Mouse (Mus musculus) liver, embryonic 13.5 days (tissue): Measurements from ENCODE around the gene Sept8. TPM values are rescaled to one million over a fixed set of nuclear protein-coding genes. Genes with fewer than 3 reads are reported as not detected.
A peak's percentile ranks its signal among the peaks of the same experiment; 100 is the strongest.

Experiments
- ATAC-seq: fragments of 200-750 bp; cut with Nextera tagmentation; 2 replicates; pipeline ENCODE4 v1.8.0; 2017; ENCODE audit warnings: low read depth, mild to moderate bottlenecking, moderate number of reproducible peaks, moderate library complexity
- DNase-seq: peaks from one replicate; pipeline ENCODE4 v3.0.0; 2022
- H3K27ac ChIP-seq: fragments of 300-500 bp; sonication (generic); 2 replicates; pipeline ENCODE4 v1.5.1; 2015; ENCODE audit warnings: moderate library complexity, mild to moderate bottlenecking, inconsistent platforms
- H3K27me3 ChIP-seq: fragments of 300-500 bp; sonication (generic); 2 replicates; pipeline ENCODE4 v1.6.1; 2015; ENCODE audit warnings: mild to moderate bottlenecking, inconsistent platforms
- H3K36me3 ChIP-seq: fragments of 300-500 bp; sonication (generic); 2 replicates; pipeline ENCODE4 v1.6.1; 2015; ENCODE audit warnings: mild to moderate bottlenecking, inconsistent platforms
- H3K4me1 ChIP-seq: fragments of 300-500 bp; sonication (generic); replicated peaks from 2 replicates; pipeline ENCODE4 v1.6.1; 2015; ENCODE audit warnings: inconsistent platforms
- H3K4me2 ChIP-seq: fragments of 300-500 bp; sonication (generic); 2 replicates; pipeline ENCODE4 v1.6.1; 2015; ENCODE audit warnings: inconsistent platforms, mild to moderate bottlenecking, moderate library complexity
- H3K4me3 ChIP-seq: fragments of 300-500 bp; sonication (generic); replicated peaks from 2 replicates; pipeline ENCODE4 v1.5.1; 2015; ENCODE audit warnings: mild to moderate bottlenecking, inconsistent platforms
- H3K9ac ChIP-seq: fragments of 300-500 bp; sonication (generic); 2 replicates; pipeline ENCODE4 v1.6.1; 2015; ENCODE audit warnings: mild to moderate bottlenecking, inconsistent platforms
- H3K9me3 ChIP-seq: fragments of 300-500 bp; sonication (generic); replicated peaks from 2 replicates; pipeline ENCODE4 v1.6.1; 2016; ENCODE audit warnings: inconsistent platforms
- WGBS: fragments of 180-500 bp; shearing (Covaris S2); methylation state at CpG from one replicate; pipeline ENCODE4 v1.1.7; 2015; ENCODE audit not compliant: insufficient replicate concordance; 5-methylcytosine and 5-hydroxymethylcytosine counted together
- polyA plus RNA-seq: library from polyadenylated mRNA; unstranded; fragments of >200 nt; fragmentation: Nextera tagmentation; extraction: Ambion mirVana; gene quantifications from 2 replicates; pipeline ENCODE4 v1.2.1, GENCODE M21; 2015

The Sept8 gene
- polyA plus RNA-seq, 1 experiment from 2014 or later = 21.9 TPM

GRCm38 (mm10) chr11:53588279-53588678 lies 69.2 kb downstream of the Sept8 start:
- Histone ChIP-seq H3K4me3 (no peak overlapping the region), H3K27me3 (no peaks in the 10 kb centered on the region), H3K27ac (no peak overlapping the region), H3K4me2 (no peak overlapping the region), H3K9me3 (no peaks in the 10 kb centered on the region), H3K9ac (no peak overlapping the region), H3K4me1 (peaks cover 8% of the 10 kb centered on the region), H3K36me3 (peaks cover 11% of the 10 kb centered on the region; the same call in 1 of the 2 replicates)
- ATAC-seq = no peak
- WGBS = 78% methylated on average over 8 of the region's 8 CpGs
- no peak for DNase-seq

GRCm38 (mm10) chr11:53590368-53590768 lies 71.3 kb downstream of the Sept8 start:
- peak overlapping the region; percentile 40 for H3K4me3 ChIP-seq
- ATAC-seq (no peak), DNase-seq (peak; percentile 65)
- 19% methylated on average over 15 of the region's 15 CpGs for WGBS
- H3K27me3 ChIP-seq = no peaks in the 10 kb centered on the region
- H3K27ac ChIP-seq = no peak overlapping the region
- H3K4me1 ChIP-seq = no peaks in the 10 kb centered on the region; the same call in none of the 2 replicates
- no peaks in the 10 kb centered on the region for H3K9me3 ChIP-seq
- peak overlapping the region; percentile 57 for H3K4me2 ChIP-seq
- peaks cover 5% of the 10 kb centered on the region; the same call in 1 of the 2 replicates for H3K36me3 ChIP-seq
- peak overlapping the region; percentile 23; the same call in 1 of the 2 replicates for H3K9ac ChIP-seq

GRCm38 (mm10) chr11:53591116-53591515 lies 72.1 kb downstream of the Sept8 start:
- no peak for ATAC-seq
- WGBS = 84% methylated on average over 5 of the region's 5 CpGs
- Histone ChIP-seq H3K27me3 (no peaks in the 10 kb centered on the region), H3K36me3 (peaks cover 5% of the 10 kb centered on the region; the same call in 1 of the 2 replicates), H3K9ac (no peak overlapping the region), H3K27ac (no peak overlapping the region), H3K9me3 (no peaks in the 10 kb centered on the region), H3K4me2 (no peak overlapping the region), H3K4me3 (no peak overlapping the region), H3K4me1 (no peaks in the 10 kb centered on the region; the same call in 1 of the 2 replicates)
- no peak for DNase-seq

Other genes starting within 250 kb of the Sept8 start
- gene Hspa4, start 218.8 kb upstream of the Sept8 start, polyA plus RNA-seq = 67.8 and 84.7 TPM in 2 replicates
- gene Zcchc10, start 194.6 kb upstream of the Sept8 start, polyA plus RNA-seq = 15.1 and 18.9 TPM in 2 replicates
- gene Aff4, start 168.4 kb upstream of the Sept8 start, polyA plus RNA-seq = 6.5 and 9.4 TPM in 2 replicates
- 11.3 and 13.8 TPM in 2 replicates for gene Leap2, start 96.1 kb upstream of the Sept8 start, polyA plus RNA-seq
- 611 and 667 TPM in 2 replicates for gene Uqcrq, start 88.4 kb upstream of the Sept8 start, polyA plus RNA-seq
- gene Gdf9, start 88.2 kb upstream of the Sept8 start, polyA plus RNA-seq = 0.12 and 0.28 TPM in 2 replicates
- 0.07 TPM in 2 replicates for gene Gm10447, start 62.1 kb upstream of the Sept8 start, polyA plus RNA-seq
- gene Shroom1, start 62.1 kb upstream of the Sept8 start, polyA plus RNA-seq = 1.5 and 1.6 TPM in 2 replicates
- not detected in 2 replicates for gene Gm9837, start 48.8 kb upstream of the Sept8 start, polyA plus RNA-seq
- gene Gm9945, start 39.1 kb upstream of the Sept8 start, polyA plus RNA-seq = 0.53 and 0.59 TPM in 2 replicates
- gene Sowaha, start 39.0 kb upstream of the Sept8 start, polyA plus RNA-seq = 11.0 and 13.2 TPM in 2 replicates
- 13.3 and 13.8 TPM in 2 replicates for gene Kif3a, start 48.1 kb downstream of the Sept8 start, polyA plus RNA-seq
- gene Il4, start 99.4 kb downstream of the Sept8 start, polyA plus RNA-seq = 0.60 and 0.82 TPM in 2 replicates
- not detected in 2 replicates for gene Il13, start 115.4 kb downstream of the Sept8 start, polyA plus RNA-seq
- gene Rad50, start 188.1 kb downstream of the Sept8 start, polyA plus RNA-seq = 19.5 and 24.1 TPM in 2 replicates
- not detected in 2 replicates for gene Il5, start 201.5 kb downstream of the Sept8 start, polyA plus RNA-seq